Mouse (Mus musculus) A20 (cell line): Measurements from ENCODE around the gene Nbeal2.

Experiments used
- DNase-seq: peaks from one replicate; pipeline ENCODE4 v3.0.0-alpha.2; 2011; ENCODE audit warnings: low read depth, low spot score

Nbeal2 gene

GRCm38 (mm10) chr9:110676492-110676911 lies 22.5 kb upstream of the Nbeal2 start:
- DNase-seq = peak; percentile 57

- DNase-seq = no peak
Measured at GRCm38 (mm10) chr9:110673107-110673752, 19.3 kb upstream of the Nbeal2 start.

GRCm38 (mm10) chr9:110672462-110673106 lies 18.6 kb upstream of the Nbeal2 start:
- peak; percentile 47 for DNase-seq

GRCm38 (mm10) chr9:110669785-110670184 lies 15.8 kb upstream of the Nbeal2 start:
- DNase-seq = no peak

- DNase-seq = no peak
Measured at GRCm38 (mm10) chr9:110668601-110669293, 14.8 kb upstream of the Nbeal2 start.

GRCm38 (mm10) chr9:110667219-110667836 lies 13.4 kb upstream of the Nbeal2 start:
- no peak for DNase-seq

- DNase-seq = no peak
Measured at GRCm38 (mm10) chr9:110666374-110666773, 12.4 kb upstream of the Nbeal2 start.

- DNase-seq = peak; percentile 67
Measured at GRCm38 (mm10) chr9:110665912-110666311, 12.0 kb upstream of the Nbeal2 start.

- DNase-seq = no peak
Measured at GRCm38 (mm10) chr9:110662844-110663243, 8.9 kb upstream of the Nbeal2 start.

- no peak for DNase-seq
Measured at GRCm38 (mm10) chr9:110660856-110661612, 7.1 kb upstream of the Nbeal2 start.

- DNase-seq = no peak
Measured at GRCm38 (mm10) chr9:110660208-110660607, 6.2 kb upstream of the Nbeal2 start.

GRCm38 (mm10) chr9:110659521-110659920 lies 5.6 kb upstream of the Nbeal2 start:
- DNase-seq = no peak

GRCm38 (mm10) chr9:110657474-110658078 lies 3.6 kb upstream of the Nbeal2 start:
- peak; percentile 90 for DNase-seq

GRCm38 (mm10) chr9:110656249-110657221 lies 2.6 kb upstream of the Nbeal2 start, which contains the start of gene Ccdc12:
Ccdc12 (plus strand) TSS chr9:110656503.
- DNase-seq = peak; percentile 99

- DNase-seq = no peak
Measured at GRCm38 (mm10) chr9:110655651-110656007, 1.7 kb upstream of the Nbeal2 start.

GRCm38 (mm10) chr9:110654726-110655650 lies 1.0 kb upstream of the Nbeal2 start:
- no peak for DNase-seq

GRCm38 (mm10) chr9:110652963-110653654 lies 852 bp downstream of the Nbeal2 start:
- no peak for DNase-seq
